Mouse (Mus musculus) forebrain, postnatal 0 days (tissue): ENCODE results near the gene Tmem182. TPM values are rescaled to one million over a fixed set of nuclear protein-coding genes. Genes with fewer than 3 reads are reported as not detected.

Experiments
- ATAC-seq: fragments of 200-750 bp; cut with Nextera tagmentation; 2 replicates; pipeline ENCODE4 v1.8.0; 2017; ENCODE audit warnings: mild to moderate bottlenecking, moderate library complexity
- DNase-seq: peaks from one replicate; pipeline ENCODE4 v3.0.0-alpha.2; 2015
- H3K27ac ChIP-seq: fragments of 300-500 bp; sonication (generic); 2 replicates; pipeline ENCODE4 v1.5.1; 2014; ENCODE audit warnings: low read depth, mild to moderate bottlenecking, antibody characterized with exemption, low read length, moderate library complexity, mixed read lengths
- H3K27me3 ChIP-seq: fragments of 300-500 bp; sonication (generic); 2 replicates; pipeline ENCODE4 v1.6.1; 2014; ENCODE audit warnings: mild to moderate bottlenecking, low read length, mixed read lengths; ENCODE audit not compliant: insufficient read depth
- H3K36me3 ChIP-seq: fragments of 300-500 bp; sonication (generic); 2 replicates; pipeline ENCODE4 v1.6.1; 2014; ENCODE audit warnings: mild to moderate bottlenecking, moderate library complexity; ENCODE audit not compliant: insufficient read depth
- H3K4me1 ChIP-seq: fragments of 300-500 bp; sonication (generic); 2 replicates; pipeline ENCODE4 v1.6.1; 2014; ENCODE audit warnings: antibody characterized with exemption; ENCODE audit not compliant: insufficient read depth
- H3K4me2 ChIP-seq: fragments of 300-500 bp; sonication (generic); 2 replicates; pipeline ENCODE4 v1.6.1; 2014; ENCODE audit warnings: low read depth, mild to moderate bottlenecking, moderate library complexity
- H3K4me3 ChIP-seq: fragments of 300-500 bp; sonication (generic); 2 replicates; pipeline ENCODE4 v1.5.1; 2014; ENCODE audit warnings: low read depth, low read length, mixed read lengths
- H3K9ac ChIP-seq: fragments of 300-500 bp; sonication (generic); 2 replicates; pipeline ENCODE4 v1.6.1; 2014; ENCODE audit warnings: mild to moderate bottlenecking
- H3K9me3 ChIP-seq: fragments of 300-500 bp; sonication (generic); 2 replicates; pipeline ENCODE4 v1.6.1; 2016; ENCODE audit warnings: low read length
- CTCF ChIP-seq: sonication (generic); IDR thresholded peaks from 2 replicates; pipeline ENCODE4 v1.5.1; 2016; ENCODE audit warnings: antibody characterized with exemption, control low read depth, low read depth
- WGBS: fragments of 180-500 bp; shearing (Covaris S2); extraction: QIAGEN DNeasy Blood & Tissue Kit; methylation state at CpG from one replicate; pipeline ENCODE4 v1.1.7; 2014; 5-methylcytosine and 5-hydroxymethylcytosine counted together
- polyA plus RNA-seq: library from polyadenylated mRNA; unstranded; fragments of >200 nt; fragmentation: Nextera tagmentation; extraction: Ambion mirVana; gene quantifications from 2 replicates; pipeline ENCODE4 v1.2.1, GENCODE M21; 2015
- total RNA-seq: library from RNA; depleted of rRNA; stranded (reverse); fragments of >200 nt; gene quantifications from 2 replicates; pipeline ENCODE4 v1.2.3, GENCODE M21; 2014

Gene Tmem182
- total and polyA plus RNA-seq, 2 experiments from 2014 or later, result 0.24 to 0.27 TPM

DNA sequence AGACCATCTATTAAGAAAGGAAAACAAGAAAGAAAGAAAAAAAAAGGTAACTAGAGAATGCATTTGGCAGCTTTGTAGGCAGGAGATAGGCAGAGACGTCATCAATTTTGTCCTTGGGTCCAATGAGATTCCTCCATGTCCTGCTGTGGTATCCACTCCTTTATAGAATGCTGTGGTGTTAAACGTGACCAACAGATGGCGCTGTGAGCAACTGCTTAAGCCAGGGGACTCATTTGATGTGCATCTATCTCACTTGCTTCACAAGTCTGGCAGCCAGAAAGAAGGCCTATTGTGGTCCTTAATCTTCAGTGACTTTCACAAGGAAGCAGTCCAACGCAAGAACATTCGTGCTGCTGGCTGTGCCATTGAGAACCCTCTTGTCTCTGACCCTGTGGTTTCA, 8.1 kb upstream of the Tmem182 start:
- no peaks in the 10 kb centered on the region for H3K27me3 ChIP-seq
- H3K27ac ChIP-seq, result no peak overlapping the region
- ATAC-seq (peak; percentile 71; the same call in 1 of the 2 replicates), DNase-seq (peak; percentile 75)
- H3K4me2 ChIP-seq, result no peak overlapping the region
- 14% methylated on average over 5 of the region's 5 CpGs for WGBS
- H3K4me1 ChIP-seq, result no peaks in the 10 kb centered on the region
- TF ChIP-seq CTCF, result peak; percentile 78
- no peak overlapping the region for H3K4me3 ChIP-seq
- no peak overlapping the region for H3K9ac ChIP-seq
- no peaks in the 10 kb centered on the region for H3K9me3 ChIP-seq
- no peaks in the 10 kb centered on the region for H3K36me3 ChIP-seq

DNA sequence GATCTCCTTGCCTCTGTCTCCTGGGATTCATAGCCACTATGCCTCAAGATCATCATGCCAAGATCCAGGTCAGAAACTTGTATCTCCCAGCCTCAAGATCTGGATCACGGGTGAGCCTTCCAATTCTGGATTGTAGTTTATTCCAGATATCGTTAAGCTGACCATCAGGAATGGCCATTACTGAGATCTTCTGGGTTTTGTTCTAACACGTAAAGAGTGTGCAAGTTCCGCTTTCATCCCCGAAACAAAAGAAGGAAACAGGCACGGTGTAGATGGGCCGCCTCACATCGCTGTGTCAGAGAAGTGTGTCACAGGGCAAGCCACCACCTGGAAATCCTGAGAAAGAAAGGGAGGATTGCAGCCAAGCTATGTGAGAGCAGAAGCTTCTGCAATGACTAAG, 6.3 kb upstream of the Tmem182 start:
- no peak for DNase-seq

DNA sequence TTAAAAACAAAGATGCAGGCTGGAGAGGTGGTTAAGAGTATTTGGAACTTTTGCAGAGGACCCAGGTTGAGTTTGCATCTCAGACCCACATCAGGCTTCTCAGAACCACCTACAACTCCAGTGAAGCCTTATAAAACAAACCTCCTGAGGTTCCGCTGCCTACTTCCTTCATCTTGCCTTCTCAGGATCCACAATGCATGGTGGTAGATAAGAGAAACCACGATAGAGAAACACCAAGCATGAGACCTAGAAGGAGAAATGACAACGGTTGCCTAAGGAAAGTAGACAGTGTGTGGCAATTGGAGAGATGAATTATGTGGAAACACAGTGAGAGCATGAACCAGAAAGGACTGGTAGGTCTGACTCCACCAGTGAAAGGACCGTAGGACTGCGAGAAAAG, 4.5 kb upstream of the Tmem182 start:
- no peak overlapping the region for H3K9ac ChIP-seq
- TF ChIP-seq CTCF, result no peak
- H3K4me2 ChIP-seq, result no peak overlapping the region
- H3K9me3 ChIP-seq, result no peaks in the 10 kb centered on the region
- ATAC-seq (no peak), DNase-seq (no peak)
- no peak overlapping the region for H3K27ac ChIP-seq
- H3K36me3 ChIP-seq, result no peaks in the 10 kb centered on the region
- no peaks in the 10 kb centered on the region for H3K4me1 ChIP-seq
- no peak overlapping the region for H3K4me3 ChIP-seq
- WGBS, result 92% methylated on average over 5 of the region's 5 CpGs
- H3K27me3 ChIP-seq, result no peaks in the 10 kb centered on the region

More for the DNA sequence above, 6.3 kb upstream of the Tmem182 start:
- Histone ChIP-seq H3K4me1 (no peaks in the 10 kb centered on the region), H3K4me3 (no peak overlapping the region), H3K27ac (no peak overlapping the region), H3K27me3 (no peaks in the 10 kb centered on the region), H3K9ac (no peak overlapping the region), H3K36me3 (no peaks in the 10 kb centered on the region), H3K4me2 (no peak overlapping the region), H3K9me3 (no peaks in the 10 kb centered on the region)
- no peak for TF ChIP-seq CTCF
- ATAC-seq, result no peak
- WGBS, result 90% methylated on average over 8 of the region's 8 CpGs

DNA sequence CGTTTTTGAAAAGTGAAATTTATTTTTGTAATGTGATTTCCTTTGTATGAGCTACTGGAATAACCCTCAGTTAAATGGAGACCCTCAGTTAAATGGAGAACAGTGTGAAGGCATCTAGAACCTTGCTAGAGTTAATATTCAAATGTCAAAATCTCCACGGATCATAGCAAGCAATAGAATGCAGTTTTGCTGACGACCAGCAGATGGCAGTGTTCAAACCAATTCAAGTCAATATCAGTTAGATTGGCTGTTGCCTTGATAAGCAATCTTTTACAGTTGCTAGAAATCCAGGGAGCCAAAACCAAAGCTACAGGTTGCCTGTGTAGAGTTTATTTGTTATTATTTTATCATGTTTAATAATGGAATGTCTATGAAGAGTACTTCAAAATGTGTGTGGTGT, 2.6 kb upstream of the Tmem182 start:
- no peaks in the 10 kb centered on the region for H3K27me3 ChIP-seq
- peak; percentile 83 for DNase-seq
- no peak overlapping the region for H3K9ac ChIP-seq
- H3K4me3 ChIP-seq, result no peak overlapping the region
- H3K9me3 ChIP-seq, result no peaks in the 10 kb centered on the region
- WGBS, result 23% methylated on average over 3 of the region's 3 CpGs
- H3K27ac ChIP-seq, result no peak overlapping the region
- peak; percentile 89 for TF ChIP-seq CTCF
- no peak overlapping the region for H3K4me2 ChIP-seq
- no peaks in the 10 kb centered on the region for H3K36me3 ChIP-seq
- ATAC-seq, result no peak; the same call in 1 of the 2 replicates
- no peaks in the 10 kb centered on the region for H3K4me1 ChIP-seq

DNA sequence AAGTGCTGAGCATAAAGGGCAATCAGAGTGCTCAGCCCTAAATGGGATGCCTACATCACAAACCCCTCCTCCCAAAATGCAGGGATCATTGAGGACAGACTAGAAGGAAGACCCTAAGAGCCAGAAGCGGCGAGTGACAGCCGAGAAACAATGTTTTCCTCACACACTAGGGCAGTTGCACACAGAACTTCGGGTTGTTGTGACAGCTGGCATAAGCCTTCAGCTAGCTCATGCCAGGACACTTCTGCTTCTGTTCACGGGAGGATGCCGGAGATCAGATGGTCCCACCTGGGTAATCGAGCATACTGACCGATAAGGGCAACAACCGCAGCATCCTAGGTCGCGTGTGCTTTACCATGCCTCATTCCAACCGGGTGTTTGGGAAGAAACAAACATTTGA, 1.3 kb upstream of the Tmem182 start:
- H3K36me3 ChIP-seq, result no peaks in the 10 kb centered on the region
- WGBS, result 86% methylated on average over 12 of the region's 12 CpGs

DNA sequence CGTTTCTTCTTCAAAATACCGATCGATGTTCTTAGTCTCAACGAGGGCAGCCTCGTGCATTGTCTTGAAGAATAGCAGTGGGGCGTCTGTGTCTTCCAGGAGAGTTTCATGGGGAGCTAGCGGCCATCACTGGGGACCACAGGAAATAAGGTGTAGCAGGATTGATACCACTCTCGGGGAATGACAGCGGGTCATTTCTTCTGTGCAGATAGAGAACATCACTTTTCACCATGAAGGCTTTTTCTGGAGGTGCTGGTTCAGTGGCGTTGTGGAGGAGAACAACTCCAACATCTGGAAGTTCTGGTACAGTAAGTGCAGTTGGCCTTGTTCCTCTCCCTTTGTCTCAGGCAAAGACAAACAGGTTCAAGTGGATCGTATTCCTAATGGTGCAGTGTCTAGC, 490 bp downstream of the Tmem182 start:
- Histone ChIP-seq H3K4me3 (no peak overlapping the region), H3K4me2 (no peak overlapping the region), H3K27me3 (no peaks in the 10 kb centered on the region), H3K9ac (no peak overlapping the region), H3K36me3 (no peaks in the 10 kb centered on the region), H3K4me1 (no peaks in the 10 kb centered on the region), H3K27ac (no peak overlapping the region), H3K9me3 (no peaks in the 10 kb centered on the region)
- WGBS, result 91% methylated on average over 11 of the region's 11 CpGs
- no peak for TF ChIP-seq CTCF
- ATAC-seq (no peak), DNase-seq (no peak)

More for the DNA sequence above, 1.3 kb upstream of the Tmem182 start:
- no peaks in the 10 kb centered on the region for H3K9me3 ChIP-seq
- no peak overlapping the region for H3K4me2 ChIP-seq
- DNase-seq (no peak), ATAC-seq (no peak)
- no peak overlapping the region for H3K4me3 ChIP-seq
- H3K9ac ChIP-seq, result no peak overlapping the region
- H3K27me3 ChIP-seq, result no peaks in the 10 kb centered on the region
- no peak for TF ChIP-seq CTCF
- H3K27ac ChIP-seq, result no peak overlapping the region
- H3K4me1 ChIP-seq, result no peaks in the 10 kb centered on the region

DNA sequence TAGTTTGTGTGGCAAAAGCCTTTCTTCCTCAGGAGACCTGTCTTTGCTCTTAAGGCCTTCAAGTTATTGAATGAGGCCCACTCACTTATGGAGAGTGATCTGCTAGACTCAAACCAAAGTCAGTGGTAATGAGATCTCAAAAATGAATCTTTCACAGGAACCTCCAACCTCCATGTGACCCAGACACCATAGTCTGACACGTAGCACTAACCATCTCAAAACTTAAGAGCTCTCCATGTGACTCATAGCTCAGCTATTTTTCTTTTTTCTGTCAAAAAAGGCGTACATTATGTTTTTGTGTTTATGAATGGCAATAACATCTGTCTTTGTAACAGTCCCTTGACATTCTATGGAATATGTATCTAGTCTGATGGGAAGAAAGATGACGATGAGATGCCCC, 3.2 kb downstream of the Tmem182 start:
- no peak for ATAC-seq
- Histone ChIP-seq H3K36me3 (no peaks in the 10 kb centered on the region), H3K4me1 (no peaks in the 10 kb centered on the region), H3K4me2 (no peak overlapping the region), H3K27me3 (no peaks in the 10 kb centered on the region), H3K27ac (no peak overlapping the region), H3K4me3 (no peak overlapping the region), H3K9ac (no peak overlapping the region), H3K9me3 (no peaks in the 10 kb centered on the region)
- 87% methylated on average over 3 of the region's 3 CpGs for WGBS
- no peak for TF ChIP-seq CTCF
- DNase-seq, result no peak
